Mouse (Mus musculus) neural tube, embryonic 14.5 days (tissue): Measurements from ENCODE around the gene Iqgap2. TPM values are rescaled to one million over a fixed set of nuclear protein-coding genes. Genes with fewer than 3 reads are reported as not detected.

Experiments used
- ATAC-seq: fragments of 200-750 bp; cut with Nextera tagmentation; 2 replicates; pipeline ENCODE4 v1.8.0; 2017; ENCODE audit warnings: low read depth, mild to moderate bottlenecking, moderate TSS enrichment, moderate library complexity
- H3K27ac ChIP-seq: fragments of 300-500 bp; sonication (generic); 2 replicates; pipeline ENCODE4 v1.5.1; 2014; ENCODE audit warnings: low read depth, mild to moderate bottlenecking, control low read depth, low read length, moderate library complexity, mixed read lengths
- H3K27me3 ChIP-seq: fragments of 300-500 bp; sonication (generic); 2 replicates; pipeline ENCODE4 v1.6.1; 2014; ENCODE audit warnings: low read length; ENCODE audit not compliant: control insufficient read depth, insufficient read depth
- H3K36me3 ChIP-seq: fragments of 300-500 bp; sonication (generic); 2 replicates; pipeline ENCODE4 v1.6.1; 2014; ENCODE audit warnings: low read length, mixed read lengths; ENCODE audit not compliant: control insufficient read depth, insufficient read depth
- H3K4me1 ChIP-seq: fragments of 300-500 bp; sonication (generic); 2 replicates; pipeline ENCODE4 v1.6.1; 2014; ENCODE audit warnings: low read length; ENCODE audit not compliant: control insufficient read depth, insufficient read depth
- H3K4me2 ChIP-seq: fragments of 300-500 bp; sonication (generic); 2 replicates; pipeline ENCODE4 v1.6.1; 2014; ENCODE audit warnings: mild to moderate bottlenecking, low read depth, low read length, control low read depth
- H3K4me3 ChIP-seq: fragments of 300-500 bp; sonication (generic); 2 replicates; pipeline ENCODE4 v1.5.1; 2014; ENCODE audit warnings: low read depth, low read length, control low read depth, mixed read lengths
- H3K9ac ChIP-seq: fragments of 300-500 bp; sonication (generic); replicated peaks from 2 replicates; pipeline ENCODE4 v1.6.1; 2014; ENCODE audit warnings: low read depth, mild to moderate bottlenecking, control low read depth, low read length, mixed read lengths
- H3K9me3 ChIP-seq: fragments of 300-500 bp; sonication (generic); 2 replicates; pipeline ENCODE4 v1.6.1; 2016; ENCODE audit warnings: low read length; ENCODE audit not compliant: control insufficient read depth
- WGBS: fragments of 180-500 bp; shearing (Covaris S2); extraction: QIAGEN DNeasy Blood & Tissue Kit; methylation state at CpG from one replicate; pipeline ENCODE4 v1.1.7; 2014; 5-methylcytosine and 5-hydroxymethylcytosine counted together
- polyA plus RNA-seq: library from polyadenylated mRNA; unstranded; fragments of >200 nt; fragmentation: Nextera tagmentation; extraction: Ambion mirVana; gene quantifications from 2 replicates; pipeline ENCODE4 v1.2.1, GENCODE M21; 2014

Gene Iqgap2
- polyA plus RNA-seq, 1 experiment from 2014 or later = 2.0 TPM

- Histone ChIP-seq H3K9ac (no peak overlapping the region), H3K9me3 (no peaks in the 10 kb centered on the region), H3K27ac (no peak overlapping the region), H3K4me1 (no peaks in the 10 kb centered on the region), H3K36me3 (no peaks in the 10 kb centered on the region), H3K4me2 (no peak overlapping the region), H3K4me3 (no peak overlapping the region), H3K27me3 (no peaks in the 10 kb centered on the region)
- no peak for ATAC-seq
Measured at GRCm38 (mm10) chr13:95712054-95712453, 179.7 kb downstream of the Iqgap2 start.

GRCm38 (mm10) chr13:95705589-95705988 lies 186.1 kb downstream of the Iqgap2 start:
- H3K4me1 ChIP-seq = no peaks in the 10 kb centered on the region
- no peak overlapping the region for H3K4me3 ChIP-seq
- no peaks in the 10 kb centered on the region for H3K9me3 ChIP-seq
- H3K27ac ChIP-seq = no peak overlapping the region
- no peaks in the 10 kb centered on the region for H3K36me3 ChIP-seq
- no peak overlapping the region for H3K9ac ChIP-seq
- WGBS = 95% methylated on average over 6 of the region's 6 CpGs
- no peaks in the 10 kb centered on the region for H3K27me3 ChIP-seq
- ATAC-seq = no peak
- H3K4me2 ChIP-seq = no peak overlapping the region

- no peaks in the 10 kb centered on the region for H3K9me3 ChIP-seq
- 75% methylated on average over 5 of the region's 5 CpGs for WGBS
- H3K36me3 ChIP-seq = no peaks in the 10 kb centered on the region
- no peak overlapping the region for H3K4me3 ChIP-seq
- no peak overlapping the region for H3K9ac ChIP-seq
- no peak for ATAC-seq
- no peaks in the 10 kb centered on the region for H3K4me1 ChIP-seq
- H3K27ac ChIP-seq = no peak overlapping the region
- H3K27me3 ChIP-seq = no peaks in the 10 kb centered on the region
- H3K4me2 ChIP-seq = no peak overlapping the region
Measured at GRCm38 (mm10) chr13:95703376-95703775, 188.3 kb downstream of the Iqgap2 start.

- ATAC-seq = no peak
- Histone ChIP-seq H3K36me3 (no peaks in the 10 kb centered on the region), H3K4me2 (no peak overlapping the region), H3K27me3 (no peaks in the 10 kb centered on the region), H3K27ac (no peak overlapping the region), H3K4me3 (no peak overlapping the region), H3K9me3 (no peaks in the 10 kb centered on the region), H3K4me1 (no peaks in the 10 kb centered on the region), H3K9ac (no peak overlapping the region)
- WGBS = 24% methylated on average over 6 of the region's 6 CpGs
Measured at GRCm38 (mm10) chr13:95697874-95698273, 193.8 kb downstream of the Iqgap2 start.

GRCm38 (mm10) chr13:95696654-95697163 lies 195.0 kb downstream of the Iqgap2 start, which contains the start of gene F2rl2:
Gene F2rl2 (plus strand): TSS chr13:95696853.
- no peak within 1 kb of the TSS for H3K9ac ChIP-seq
- peak within 1 kb of the TSS; percentile 44; the same call in 1 of the 2 replicates for H3K27ac ChIP-seq
- no peaks in the 10 kb centered on the region for H3K36me3 ChIP-seq
- ATAC-seq = peak; percentile 58; the same call in 1 of the 2 replicates
- H3K4me2 ChIP-seq = no peak within 1 kb of the TSS
- no peaks in the 10 kb centered on the region for H3K4me1 ChIP-seq
- WGBS = 41% methylated on average over 4 of the region's 4 CpGs
- no peaks in the 10 kb centered on the region for H3K9me3 ChIP-seq
- H3K4me3 ChIP-seq = no peak within 1 kb of the TSS
- no peaks in the 10 kb centered on the region for H3K27me3 ChIP-seq

- Histone ChIP-seq H3K36me3 (no peaks in the 10 kb centered on the region), H3K4me1 (no peaks in the 10 kb centered on the region), H3K4me3 (no peak overlapping the region), H3K27me3 (no peaks in the 10 kb centered on the region), H3K27ac (peak overlapping the region; percentile 44; the same call in 1 of the 2 replicates), H3K4me2 (no peak overlapping the region), H3K9me3 (no peaks in the 10 kb centered on the region), H3K9ac (no peak overlapping the region)
- 62% methylated on average over 9 of the region's 9 CpGs for WGBS
- ATAC-seq = peak; percentile 60; the same call in 1 of the 2 replicates
Measured at GRCm38 (mm10) chr13:95696120-95696653, 195.5 kb downstream of the Iqgap2 start.

GRCm38 (mm10) chr13:95692201-95692600 lies 199.5 kb downstream of the Iqgap2 start:
- no peak overlapping the region for H3K9ac ChIP-seq
- no peak overlapping the region for H3K4me2 ChIP-seq
- H3K9me3 ChIP-seq = no peaks in the 10 kb centered on the region
- WGBS = 65% methylated on average over 8 of the region's 8 CpGs
- H3K4me1 ChIP-seq = no peaks in the 10 kb centered on the region
- no peaks in the 10 kb centered on the region for H3K27me3 ChIP-seq
- H3K4me3 ChIP-seq = no peak overlapping the region
- no peaks in the 10 kb centered on the region for H3K36me3 ChIP-seq
- ATAC-seq = no peak; the same call in 1 of the 2 replicates
- peak overlapping the region; percentile 34; the same call in 1 of the 2 replicates for H3K27ac ChIP-seq

GRCm38 (mm10) chr13:95688576-95688975 lies 203.1 kb downstream of the Iqgap2 start:
- 96% methylated on average over 1 of the region's 1 CpGs for WGBS
- no peaks in the 10 kb centered on the region for H3K4me1 ChIP-seq
- no peak overlapping the region for H3K4me3 ChIP-seq
- H3K27me3 ChIP-seq = no peaks in the 10 kb centered on the region
- H3K9ac ChIP-seq = no peak overlapping the region
- no peak overlapping the region for H3K4me2 ChIP-seq
- no peaks in the 10 kb centered on the region for H3K36me3 ChIP-seq
- H3K27ac ChIP-seq = no peak overlapping the region
- no peak for ATAC-seq
- no peaks in the 10 kb centered on the region for H3K9me3 ChIP-seq

GRCm38 (mm10) chr13:95685736-95686135 lies 206.0 kb downstream of the Iqgap2 start:
- 84% methylated on average over 5 of the region's 5 CpGs for WGBS
- ATAC-seq = no peak

More at GRCm38 (mm10) chr13:95685736-95686135, 206.0 kb downstream of the Iqgap2 start:
- Histone ChIP-seq H3K36me3 (no peaks in the 10 kb centered on the region), H3K9ac (no peak overlapping the region), H3K4me3 (no peak overlapping the region), H3K27me3 (no peaks in the 10 kb centered on the region), H3K9me3 (no peaks in the 10 kb centered on the region), H3K27ac (no peak overlapping the region), H3K4me1 (no peaks in the 10 kb centered on the region), H3K4me2 (no peak overlapping the region)
